Mouse (Mus musculus) kidney, postnatal 14 days (tissue): ENCODE results near the gene Grhl1.
"Not testable (repeated sequence)": the region's sequence is repeated elsewhere in the genome, so short reads cannot be mapped to it uniquely, and the experiment has no call there.

Experiments
- DNase-seq: peaks from one replicate; pipeline ENCODE4 v3.0.0; 2022; ENCODE audit warnings: mixed read lengths

Grhl1 gene

GRCm38 (mm10) chr12:24592956-24593672 lies 21.0 kb downstream of the Grhl1 start:
- DNase-seq: peak; percentile 73

- DNase-seq: no peak
These were observed 25.3 kb downstream of the Grhl1 start for GRCm38 (mm10) chr12:24597376-24597775.

DNA sequence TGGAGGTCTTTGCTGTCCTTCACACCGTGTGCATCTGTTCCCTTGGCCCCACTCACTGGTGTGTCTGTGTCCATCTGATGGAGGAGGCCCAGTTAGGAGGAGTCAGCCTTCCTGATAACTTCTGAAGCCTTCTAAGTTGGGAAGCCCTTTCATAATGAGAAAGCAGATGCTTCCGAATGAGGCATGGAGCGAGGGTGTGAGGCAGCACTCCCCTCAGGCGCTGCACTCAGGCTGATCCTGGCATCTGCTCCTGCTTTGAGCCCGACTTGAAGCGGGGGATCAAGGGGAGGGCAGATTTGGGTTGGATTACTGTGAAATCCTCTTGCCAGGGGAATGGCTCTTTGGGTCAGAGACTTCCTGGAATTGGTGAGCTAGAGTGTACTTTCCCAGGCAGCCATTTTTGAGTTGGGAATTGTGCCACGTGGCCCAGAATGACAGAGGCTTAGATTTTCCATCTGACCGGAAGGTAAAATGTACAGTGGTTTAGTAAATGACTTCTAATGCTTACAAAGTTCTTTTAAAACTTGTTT lies 27.3 kb downstream of the Grhl1 start:
- no peak for DNase-seq

- DNase-seq: no peak
These were observed 28.0 kb downstream of the Grhl1 start for GRCm38 (mm10) chr12:24600074-24600473.

DNA sequence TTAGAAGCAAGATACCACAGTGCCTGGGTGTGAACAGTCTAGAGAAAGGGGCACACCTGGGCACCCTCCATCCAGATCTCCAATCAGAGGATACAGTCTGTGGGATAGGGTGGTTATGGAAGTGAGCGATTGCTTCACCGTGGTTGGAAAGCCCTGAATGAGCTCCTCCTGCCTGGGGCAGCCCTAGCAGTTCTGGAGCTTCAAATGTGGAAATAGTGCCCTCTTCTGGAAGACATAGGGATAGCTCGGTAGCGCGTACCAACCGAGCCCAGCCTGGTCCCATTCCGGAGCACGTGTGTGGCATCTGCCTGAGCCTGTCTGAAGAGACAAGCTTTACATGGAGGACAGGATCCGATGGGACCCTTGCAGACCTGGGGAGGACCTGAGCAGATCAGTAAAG lies 28.7 kb downstream of the Grhl1 start:
- peak; percentile 84 for DNase-seq

DNA sequence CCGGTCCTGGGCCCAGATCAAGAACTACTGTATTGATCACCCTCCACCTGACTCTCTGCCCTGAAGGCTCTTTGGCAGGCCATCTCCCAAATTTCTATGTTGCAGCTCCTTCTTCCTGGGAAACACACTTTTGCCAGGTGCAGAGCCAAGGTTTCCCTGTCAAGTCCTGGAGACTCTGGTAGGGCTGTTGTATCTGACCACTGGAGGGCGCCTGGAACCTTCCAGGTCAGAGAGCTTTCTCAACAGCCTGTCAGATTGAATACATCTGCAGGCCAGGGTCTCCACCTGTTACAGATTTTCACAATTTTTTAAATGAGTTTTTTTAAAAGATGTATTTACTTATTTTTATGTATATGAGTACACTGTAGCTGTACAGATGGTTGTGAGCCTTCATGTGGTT lies 31.2 kb downstream of the Grhl1 start:
- peak; percentile 83 for DNase-seq

- no peak for DNase-seq
These were observed 34.1 kb downstream of the Grhl1 start for GRCm38 (mm10) chr12:24606166-24606565.

DNA sequence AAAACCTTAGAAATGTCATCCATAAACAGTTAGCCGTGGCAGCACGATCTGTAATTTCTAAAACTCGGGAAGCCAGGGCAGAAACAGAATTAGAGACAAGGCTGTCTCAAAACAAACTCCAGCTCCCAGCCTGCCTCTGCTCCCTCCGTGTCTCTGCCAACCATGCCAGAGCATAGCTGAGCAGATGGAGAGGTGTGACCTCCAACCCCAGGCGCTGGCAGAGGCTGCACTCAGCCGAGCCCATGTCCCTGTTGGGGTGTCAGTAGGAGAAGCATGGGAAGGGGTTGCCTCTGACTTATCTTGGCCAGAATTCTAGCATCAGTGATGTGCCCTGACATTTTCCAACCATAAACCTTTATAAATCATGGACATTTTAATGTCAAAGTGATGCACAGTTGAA lies 40.5 kb downstream of the Grhl1 start:
- no peak for DNase-seq

- no peak for DNase-seq
These were observed 42.5 kb downstream of the Grhl1 start for GRCm38 (mm10) chr12:24614452-24615075.

- peak; percentile 28 for DNase-seq
These were observed 43.1 kb downstream of the Grhl1 start for GRCm38 (mm10) chr12:24615140-24615539.

DNA sequence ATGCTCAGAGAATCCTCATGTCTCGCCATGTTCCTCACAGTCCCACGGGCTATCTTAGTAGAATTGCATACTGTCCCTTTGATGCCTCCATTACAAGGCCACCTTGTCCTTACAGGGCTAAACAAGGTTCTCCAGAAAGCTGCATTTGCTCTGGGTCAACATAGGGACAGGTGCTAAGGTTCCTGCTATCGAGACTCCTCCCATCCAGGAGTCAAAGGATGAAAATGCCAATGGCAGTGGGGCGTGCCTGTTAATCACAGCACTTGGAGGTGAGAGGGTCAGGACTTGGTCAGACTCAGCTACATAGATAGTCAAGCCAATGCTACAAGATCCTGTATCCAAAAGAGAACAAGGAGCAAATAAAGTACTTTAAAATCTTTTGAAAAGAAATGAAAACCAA lies 47.4 kb downstream of the Grhl1 start:
- no peak for DNase-seq

- no peak for DNase-seq
These were observed 51.6 kb downstream of the Grhl1 start for GRCm38 (mm10) chr12:24623486-24624251.

GRCm38 (mm10) chr12:24626401-24626800 lies 54.3 kb downstream of the Grhl1 start:
- DNase-seq: no peak

- DNase-seq: peak; percentile 29
These were observed 55.1 kb downstream of the Grhl1 start for GRCm38 (mm10) chr12:24627215-24627614.

DNA sequence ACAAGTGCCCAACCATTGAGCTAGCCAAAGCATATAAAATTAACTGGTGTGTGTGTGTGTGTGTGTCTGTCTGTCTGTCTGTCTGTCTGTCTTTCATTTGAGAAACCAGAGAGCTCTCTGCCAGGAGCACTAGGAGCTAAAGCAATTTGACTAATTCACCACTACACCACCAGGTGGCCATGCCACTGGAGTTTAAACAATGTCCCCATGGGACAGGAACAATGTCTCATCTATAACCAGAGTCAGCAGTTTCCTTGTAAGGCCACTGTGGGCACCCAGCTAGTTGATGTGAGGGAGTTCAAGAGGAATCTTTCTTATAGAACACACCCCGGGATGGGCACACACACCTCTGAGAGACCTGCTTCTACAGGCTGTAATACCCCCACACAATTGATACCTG lies 58.1 kb downstream of the Grhl1 start:
- DNase-seq: peak; percentile 71

DNA sequence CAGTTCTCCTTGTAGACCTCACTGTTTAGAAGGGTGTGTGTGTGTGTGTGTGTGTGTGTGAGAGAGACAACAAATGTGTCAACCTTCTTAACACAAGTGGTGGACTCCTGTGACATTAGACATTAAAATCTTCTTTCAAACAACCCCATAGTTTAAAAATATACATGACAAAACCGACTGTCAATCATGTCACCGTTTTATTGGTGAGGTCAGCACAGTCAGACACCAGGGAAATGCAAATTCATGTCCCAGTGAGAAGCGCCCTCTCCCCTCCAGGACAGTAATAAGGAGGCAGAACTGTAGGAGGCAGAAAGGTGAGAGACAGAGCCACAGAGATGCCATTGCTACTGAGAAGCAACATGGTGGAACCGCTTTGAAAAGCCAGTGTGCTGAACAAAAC lies 60.3 kb downstream of the Grhl1 start:
- no peak for DNase-seq

DNA sequence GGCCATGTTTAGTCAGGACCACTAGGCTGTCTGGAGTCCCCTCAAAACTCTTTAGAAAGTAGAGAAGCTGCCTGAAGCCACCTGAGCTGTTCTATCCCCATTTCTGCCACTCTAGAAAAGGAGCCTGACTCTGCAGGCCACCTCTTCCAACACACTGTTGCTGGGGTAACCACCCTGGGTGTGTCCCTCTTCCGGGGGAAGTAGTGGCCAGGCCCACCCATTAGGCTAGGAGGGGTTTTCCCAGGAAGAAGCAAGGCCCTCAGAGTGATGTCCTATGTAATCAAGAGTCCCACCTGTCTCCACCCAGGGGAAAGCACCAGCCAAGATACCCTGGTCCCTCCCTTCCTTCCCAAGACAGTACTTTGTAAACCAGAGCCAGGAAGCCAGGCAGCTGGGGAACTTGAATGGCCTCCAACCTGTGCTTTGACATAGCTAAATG lies 61.7 kb downstream of the Grhl1 start:
- peak; percentile 30 for DNase-seq

DNA sequence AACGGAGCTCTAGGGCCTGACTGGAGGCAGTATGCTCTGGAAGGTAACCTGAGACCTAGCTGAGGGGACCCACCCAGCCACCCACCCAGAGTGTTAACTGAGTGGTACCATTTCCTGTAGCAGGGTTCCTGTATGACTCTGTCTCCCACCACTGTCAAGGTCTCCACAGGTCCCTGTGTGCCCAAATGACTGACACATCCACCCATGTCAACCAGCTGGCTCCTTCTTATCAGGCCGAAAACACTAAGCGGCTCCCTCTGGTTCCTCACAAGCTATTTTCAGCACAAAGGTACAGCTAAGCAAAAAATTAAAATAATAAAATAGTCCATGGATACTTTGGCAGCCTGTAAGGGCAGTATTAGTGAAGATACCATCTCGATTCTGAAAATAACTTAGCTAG lies 62.1 kb downstream of the Grhl1 start:
- no peak for DNase-seq

DNA sequence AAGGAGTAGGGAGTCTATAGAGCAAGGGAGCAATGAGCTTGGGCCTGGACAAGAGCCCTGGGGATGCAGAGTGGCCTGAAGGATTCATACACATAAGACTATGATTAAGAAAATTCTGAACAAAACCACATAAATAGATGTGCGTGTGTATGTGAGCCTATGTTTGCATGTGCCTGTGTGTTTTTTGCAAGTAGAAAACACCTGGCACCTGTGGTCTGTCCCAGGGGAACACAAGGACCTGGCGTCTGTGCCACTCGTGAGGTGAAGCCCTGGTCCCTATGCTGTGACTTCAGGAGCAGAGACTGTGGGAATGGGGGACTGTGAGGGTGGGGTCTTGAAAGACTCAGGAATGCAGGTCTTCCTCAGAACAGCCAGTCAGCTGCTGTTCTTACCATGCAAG lies 62.6 kb downstream of the Grhl1 start:
- DNase-seq: no peak

DNA sequence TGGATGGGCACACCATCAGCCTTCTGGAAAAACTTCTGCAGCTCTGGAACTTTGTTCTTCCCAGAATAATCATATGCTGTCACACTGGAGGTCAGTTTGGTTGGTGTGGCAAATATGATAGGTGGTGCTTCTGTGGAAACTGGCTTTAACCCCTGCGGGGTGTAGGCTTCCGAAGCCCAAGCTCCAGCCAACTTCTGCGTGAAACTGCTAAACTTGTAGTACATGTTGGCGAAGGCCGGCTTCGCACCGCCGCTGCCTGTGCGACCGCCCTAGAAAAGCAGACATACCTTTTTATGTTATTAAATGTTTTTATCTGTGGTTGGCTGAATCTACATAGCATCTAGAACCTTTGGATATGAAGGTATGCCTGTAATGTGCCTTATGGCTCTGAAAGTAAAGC lies 66.7 kb downstream of the Grhl1 start:
- DNase-seq: not testable (repeated sequence)

DNA sequence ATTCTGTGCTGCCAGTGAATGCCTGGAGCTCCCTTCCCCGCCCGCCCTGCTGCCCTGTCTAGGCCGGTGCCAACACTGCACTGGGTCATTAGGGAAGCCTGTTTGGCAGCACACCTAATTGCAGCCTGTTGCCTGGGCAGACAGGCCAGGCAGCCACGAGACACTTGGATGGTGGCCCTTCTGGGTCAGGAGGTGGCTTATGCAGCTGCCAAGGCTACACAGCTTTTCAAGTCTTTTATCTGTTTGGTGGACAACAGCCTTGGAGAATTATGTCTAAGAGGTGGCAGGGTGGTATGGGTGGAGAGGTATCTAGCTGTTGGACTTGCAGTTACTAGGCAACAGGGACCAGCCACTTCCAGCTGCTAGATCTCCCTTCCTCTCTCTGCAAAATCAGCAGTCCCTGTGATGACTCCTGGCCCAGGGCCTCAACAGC lies 70.3 kb downstream of the Grhl1 start:
- DNase-seq: peak; percentile 88

GRCm38 (mm10) chr12:24644125-24644571 lies 72.1 kb downstream of the Grhl1 start:
- DNase-seq: peak; percentile 50

DNA sequence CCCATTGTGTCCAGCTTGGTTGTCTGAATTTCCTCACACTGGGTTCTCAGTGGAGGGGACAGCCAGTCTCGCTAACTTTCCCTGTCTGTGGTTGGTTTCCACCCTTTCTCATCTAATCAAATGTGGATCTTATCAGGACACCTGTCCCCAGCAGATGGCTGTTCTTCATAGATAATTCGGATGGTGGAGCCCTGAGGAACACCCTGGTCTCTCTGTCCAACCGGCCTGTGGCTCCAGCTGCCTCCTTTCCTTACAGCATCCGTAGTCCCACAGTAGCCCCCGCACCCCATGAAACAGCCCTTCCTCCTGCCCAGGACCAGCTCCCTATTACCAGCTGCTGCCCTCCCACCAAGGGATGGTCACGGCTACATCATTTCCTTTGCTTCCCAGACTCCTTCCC lies 73.8 kb downstream of the Grhl1 start:
- DNase-seq: no peak

- no peak for DNase-seq
These were observed 76.0 kb downstream of the Grhl1 start for GRCm38 (mm10) chr12:24648094-24648493.
